Mouse (Mus musculus) heart, embryonic 11.5 days (tissue): ENCODE results near the gene 1700012B09Rik. TPM values are rescaled to one million over a fixed set of nuclear protein-coding genes. Genes with fewer than 3 reads are reported as not detected.

ENCODE experiments used
- ATAC-seq: fragments of 200-750 bp; cut with Nextera tagmentation; replicated peaks from 2 replicates; pipeline ENCODE4 v1.8.0; 2017; ENCODE audit warnings: moderate library complexity; ENCODE audit not compliant: insufficient number of reproducible peaks, low FRiP score, low TSS enrichment
- H3K27ac ChIP-seq: fragments of 300-500 bp; sonication (generic); 2 replicates; pipeline ENCODE4 v1.5.1; 2014; ENCODE audit warnings: mild to moderate bottlenecking, low read depth, low read length
- H3K27me3 ChIP-seq: fragments of 300-500 bp; sonication (generic); 2 replicates; pipeline ENCODE4 v1.6.1; 2014; ENCODE audit warnings: mild to moderate bottlenecking, low read length, mixed read lengths; ENCODE audit not compliant: control insufficient read depth, insufficient read depth
- H3K36me3 ChIP-seq: fragments of 300-500 bp; sonication (generic); 2 replicates; pipeline ENCODE4 v1.6.1; 2014; ENCODE audit warnings: mild to moderate bottlenecking, low read length, moderate library complexity, mixed read lengths; ENCODE audit not compliant: control insufficient read depth, insufficient read depth
- H3K4me1 ChIP-seq: fragments of 300-500 bp; sonication (generic); 2 replicates; pipeline ENCODE4 v1.6.1; 2014; ENCODE audit warnings: low read length; ENCODE audit not compliant: control insufficient read depth, insufficient read depth
- H3K4me2 ChIP-seq: fragments of 300-500 bp; sonication (generic); 2 replicates; pipeline ENCODE4 v1.6.1; 2014; ENCODE audit warnings: mild to moderate bottlenecking, moderate library complexity
- H3K4me3 ChIP-seq: fragments of 300-500 bp; sonication (generic); 2 replicates; pipeline ENCODE4 v1.5.1; 2014; ENCODE audit warnings: low read depth, low read length
- H3K9ac ChIP-seq: fragments of 300-500 bp; sonication (generic); 2 replicates; pipeline ENCODE4 v1.6.1; 2014; ENCODE audit warnings: mild to moderate bottlenecking, low read depth, low read length, moderate library complexity
- H3K9me3 ChIP-seq: fragments of 300-500 bp; sonication (generic); replicated peaks from 2 replicates; pipeline ENCODE4 v1.6.1; 2016; ENCODE audit warnings: low read length; ENCODE audit not compliant: control insufficient read depth
- WGBS: fragments of 180-500 bp; shearing (Covaris S2); extraction: QIAGEN DNeasy Blood & Tissue Kit; methylation state at CpG from one replicate; pipeline ENCODE4 v1.1.7; 2014; ENCODE audit not compliant: insufficient replicate concordance; 5-methylcytosine and 5-hydroxymethylcytosine counted together
- polyA plus RNA-seq: library from polyadenylated mRNA; unstranded; fragments of >200 nt; fragmentation: Nextera tagmentation; extraction: Ambion mirVana; gene quantifications from 2 replicates; pipeline ENCODE4 v1.2.1, GENCODE M21; 2014

The 1700012B09Rik gene
- polyA plus RNA-seq, 1 experiment from 2014 or later: not detected

DNA sequence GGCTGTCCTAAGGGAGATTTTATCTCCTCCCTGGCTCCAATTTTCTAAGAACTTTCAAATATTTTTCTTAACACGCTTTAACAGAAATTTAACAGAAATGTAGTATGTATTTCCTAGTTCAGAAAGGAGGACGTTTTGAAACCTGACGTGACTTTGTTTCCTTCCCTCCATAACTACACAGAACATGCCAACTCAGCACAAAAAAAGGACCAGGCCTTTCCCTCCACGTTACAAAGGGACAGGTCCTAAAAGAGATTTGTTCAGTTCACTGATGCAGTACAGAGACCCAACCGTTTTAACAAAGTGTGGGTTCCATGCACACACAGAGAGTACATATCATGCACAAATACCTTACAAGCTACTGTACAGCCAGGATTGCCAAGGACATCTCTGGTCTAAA is 49.2 kb downstream of the 1700012B09Rik start:
- no peak overlapping the region for H3K4me2 ChIP-seq
- no peak overlapping the region for H3K4me3 ChIP-seq
- no peaks in the 10 kb centered on the region for H3K27me3 ChIP-seq
- H3K9ac ChIP-seq: no peak overlapping the region
- H3K9me3 ChIP-seq: no peaks in the 10 kb centered on the region
- WGBS: 73% methylated on average over 5 of the region's 5 CpGs
- ATAC-seq: no peak
- peaks cover 7% of the 10 kb centered on the region; the same call in 1 of the 2 replicates for H3K4me1 ChIP-seq
- H3K36me3 ChIP-seq: no peaks in the 10 kb centered on the region
- no peak overlapping the region for H3K27ac ChIP-seq

DNA sequence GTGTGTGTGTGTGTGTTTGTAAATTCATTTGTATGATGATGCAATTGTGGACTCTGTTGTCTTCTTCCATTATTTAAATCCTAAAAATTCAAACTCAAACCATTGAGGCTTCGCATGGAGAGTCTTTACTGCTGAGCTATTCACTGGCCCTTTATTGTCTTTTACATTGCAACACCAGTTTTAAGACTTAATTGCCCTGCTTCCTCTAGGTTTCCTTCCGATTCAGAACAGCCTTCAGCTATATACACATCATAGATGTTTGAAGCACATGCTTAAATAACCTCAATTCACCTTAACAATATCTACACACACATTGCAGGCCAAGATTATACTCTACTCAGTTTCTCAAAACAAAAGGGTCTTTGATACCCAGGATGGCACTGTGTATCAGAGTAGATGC is 50.4 kb downstream of the 1700012B09Rik start:
- H3K4me3 ChIP-seq: no peak overlapping the region
- no peaks in the 10 kb centered on the region for H3K27me3 ChIP-seq
- H3K4me2 ChIP-seq: no peak overlapping the region
- H3K4me1 ChIP-seq: peaks cover 7% of the 10 kb centered on the region; the same call in 1 of the 2 replicates
- no peak for ATAC-seq
- no peaks in the 10 kb centered on the region for H3K36me3 ChIP-seq
- WGBS: 73% methylated on average over 2 of the region's 2 CpGs
- no peak overlapping the region for H3K27ac ChIP-seq
- no peak overlapping the region for H3K9ac ChIP-seq
- no peaks in the 10 kb centered on the region for H3K9me3 ChIP-seq

DNA sequence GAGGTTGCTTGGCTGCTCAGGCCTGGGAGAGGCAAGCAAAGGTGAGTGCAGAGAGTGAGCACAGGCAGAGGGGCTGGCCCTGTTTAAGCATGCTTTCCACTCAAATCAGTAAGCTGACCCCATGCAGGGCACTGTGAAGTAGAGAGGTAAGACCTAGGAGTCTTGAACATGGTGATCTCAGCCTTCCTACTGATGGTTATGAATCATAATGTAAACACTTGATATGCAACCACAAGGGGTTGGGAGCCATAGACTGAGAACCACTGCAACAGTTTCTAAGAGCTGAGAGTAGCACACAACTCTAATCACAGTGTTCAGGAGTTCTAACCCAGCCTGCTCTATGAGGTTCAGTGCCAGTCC is 52.5 kb downstream of the 1700012B09Rik start:
- Histone ChIP-seq H3K9ac (no peak overlapping the region), H3K4me1 (peaks cover 7% of the 10 kb centered on the region; the same call in 1 of the 2 replicates), H3K4me3 (no peak overlapping the region), H3K27me3 (no peaks in the 10 kb centered on the region), H3K9me3 (no peaks in the 10 kb centered on the region), H3K27ac (no peak overlapping the region), H3K4me2 (peak overlapping the region; percentile 40), H3K36me3 (no peaks in the 10 kb centered on the region)
- no peak for ATAC-seq

DNA sequence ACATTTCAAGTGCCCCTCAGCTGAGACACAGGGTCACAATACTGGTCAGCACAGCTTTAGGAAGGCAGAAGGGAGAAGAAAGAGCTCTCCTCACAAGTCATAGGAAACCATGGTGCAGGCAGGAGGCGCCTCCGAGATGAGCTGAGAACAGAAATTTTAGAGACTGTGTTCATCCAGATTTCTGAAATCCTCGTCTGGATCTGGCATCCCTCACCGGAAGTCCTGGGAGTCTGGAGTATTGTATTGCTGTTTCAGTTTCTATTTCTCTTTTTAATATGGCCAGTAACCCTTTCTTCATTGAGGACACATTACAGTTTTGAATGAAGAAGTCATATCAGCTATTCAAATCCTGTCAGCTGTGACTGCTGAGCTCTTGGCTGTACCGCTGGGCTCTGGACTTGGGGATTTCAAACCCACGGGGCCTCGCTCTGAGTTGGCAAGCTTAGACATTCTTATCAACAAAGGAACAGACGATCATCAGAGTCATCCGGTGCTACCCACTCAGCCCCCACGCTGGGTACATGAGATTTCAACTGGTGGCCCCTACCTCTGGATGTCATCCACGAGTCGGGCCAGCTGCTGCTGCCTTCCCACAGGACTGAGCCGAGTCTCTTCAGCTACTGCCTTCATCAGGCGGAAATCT is 53.0 kb downstream of the 1700012B09Rik start:
- H3K4me2 ChIP-seq: peak overlapping the region; percentile 40
- H3K9me3 ChIP-seq: no peaks in the 10 kb centered on the region
- no peaks in the 10 kb centered on the region for H3K36me3 ChIP-seq
- ATAC-seq: peak; percentile 31; the same call in 1 of the 2 replicates
- WGBS: 32% methylated on average over 14 of the region's 14 CpGs
- H3K27me3 ChIP-seq: no peaks in the 10 kb centered on the region
- H3K9ac ChIP-seq: no peak overlapping the region; the same call in 1 of the 2 replicates
- no peak overlapping the region for H3K27ac ChIP-seq
- peaks cover 7% of the 10 kb centered on the region; the same call in 1 of the 2 replicates for H3K4me1 ChIP-seq
- H3K4me3 ChIP-seq: no peak overlapping the region

DNA sequence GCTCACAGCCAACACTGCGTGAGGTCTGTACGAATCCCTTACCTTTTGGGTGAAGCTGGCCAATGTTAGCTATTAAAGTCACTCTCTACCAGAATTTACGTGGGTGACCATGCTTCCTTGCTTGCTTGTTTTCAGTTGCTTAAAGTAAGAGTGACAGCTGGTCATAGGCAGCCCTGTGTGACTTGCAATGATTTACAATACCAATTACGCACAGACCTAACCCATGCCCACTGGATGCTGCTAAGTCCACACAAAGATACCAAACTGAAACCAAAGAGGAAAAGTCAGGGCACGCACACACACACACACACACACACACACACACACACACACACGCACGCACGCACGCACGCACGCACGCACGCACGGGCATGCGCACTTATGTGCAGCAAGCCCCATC is 55.6 kb downstream of the 1700012B09Rik start:
- WGBS: 94% methylated on average over 15 of the region's 15 CpGs
- H3K9ac ChIP-seq: no peak overlapping the region
- H3K36me3 ChIP-seq: no peaks in the 10 kb centered on the region
- no peak overlapping the region for H3K4me2 ChIP-seq
- H3K27me3 ChIP-seq: no peaks in the 10 kb centered on the region
- H3K4me1 ChIP-seq: peaks cover 7% of the 10 kb centered on the region; the same call in 1 of the 2 replicates
- ATAC-seq: no peak
- H3K27ac ChIP-seq: no peak overlapping the region
- no peak overlapping the region for H3K4me3 ChIP-seq
- H3K9me3 ChIP-seq: no peaks in the 10 kb centered on the region

DNA sequence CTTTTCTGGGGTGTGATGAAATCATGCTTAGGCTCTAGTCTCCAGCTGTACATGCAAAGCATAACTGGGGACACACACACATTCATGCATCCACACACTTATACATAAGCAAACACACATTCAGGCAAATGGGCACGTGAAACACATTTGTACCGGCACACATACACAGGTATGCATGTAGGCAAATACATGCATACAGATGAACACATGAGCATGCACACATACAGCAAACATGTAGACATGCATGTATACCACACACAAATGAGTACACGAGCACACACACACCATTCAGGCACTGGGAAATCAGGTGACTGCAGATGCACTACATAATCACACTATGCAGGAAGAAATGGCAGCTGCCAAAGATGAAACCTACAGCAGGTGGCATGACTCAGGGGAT is 59.9 kb downstream of the 1700012B09Rik start:
- H3K4me1 ChIP-seq: 0 out of 2 replicates have a peak, but pooled peaks cover under 1% of the 10 kb centered on the region
- 82% methylated on average over 3 of the region's 3 CpGs for WGBS
- no peak overlapping the region for H3K4me3 ChIP-seq
- H3K9me3 ChIP-seq: no peaks in the 10 kb centered on the region
- H3K4me2 ChIP-seq: no peak overlapping the region
- no peak overlapping the region for H3K9ac ChIP-seq
- ATAC-seq: no peak
- H3K36me3 ChIP-seq: no peaks in the 10 kb centered on the region
- no peak overlapping the region for H3K27ac ChIP-seq
- H3K27me3 ChIP-seq: no peaks in the 10 kb centered on the region

Other genes with a start within 250 kb of the 1700012B09Rik start
- gene Amotl1, start 126.0 kb downstream of the 1700012B09Rik start, polyA plus RNA-seq: 21.3 and 23.8 TPM in 2 replicates
- gene Piwil4, start 30.3 kb downstream of the 1700012B09Rik start, polyA plus RNA-seq: not detected in 2 replicates
- gene Fut4, start 18.6 kb downstream of the 1700012B09Rik start, polyA plus RNA-seq: 1.4 TPM in 2 replicates
- gene Mre11a, start 13.6 kb upstream of the 1700012B09Rik start, polyA plus RNA-seq: 18.2 and 22.1 TPM in 2 replicates
- gene Ankrd49, start 13.8 kb upstream of the 1700012B09Rik start, polyA plus RNA-seq: 28.9 and 34.0 TPM in 2 replicates
- gene Gpr83, start 89.2 kb upstream of the 1700012B09Rik start, polyA plus RNA-seq: 0.11 TPM in 1 of 2 replicates, not detected in the other
- gene Izumo1r, start 132.9 kb upstream of the 1700012B09Rik start, polyA plus RNA-seq: not detected in 2 replicates